Mouse (Mus musculus) ES-E14 (cell line): ENCODE results near the gene Ube2q1.

ENCODE experiments used
- CHD2 ChIP-seq: IDR thresholded peaks from 2 replicates; pipeline ENCODE4 v1.6.1; 2014; ENCODE audit warnings: mild to moderate bottlenecking, low read depth, low read length, inconsistent platforms
- HCFC1 ChIP-seq: IDR thresholded peaks from 2 replicates; pipeline ENCODE4 v1.6.1; 2012; ENCODE audit warnings: low read length, inconsistent platforms, borderline replicate concordance; ENCODE audit not compliant: insufficient read depth
- MAFK ChIP-seq: IDR thresholded peaks from 2 replicates; pipeline ENCODE4 v1.6.1; 2014; ENCODE audit warnings: mild to moderate bottlenecking, low read depth, low read length, inconsistent platforms; ENCODE audit not compliant: insufficient read depth
- ZNF384 ChIP-seq: IDR thresholded peaks from 2 replicates; pipeline ENCODE4 v1.6.1; 2012; ENCODE audit warnings: low read depth, low read length, inconsistent platforms

DNA sequence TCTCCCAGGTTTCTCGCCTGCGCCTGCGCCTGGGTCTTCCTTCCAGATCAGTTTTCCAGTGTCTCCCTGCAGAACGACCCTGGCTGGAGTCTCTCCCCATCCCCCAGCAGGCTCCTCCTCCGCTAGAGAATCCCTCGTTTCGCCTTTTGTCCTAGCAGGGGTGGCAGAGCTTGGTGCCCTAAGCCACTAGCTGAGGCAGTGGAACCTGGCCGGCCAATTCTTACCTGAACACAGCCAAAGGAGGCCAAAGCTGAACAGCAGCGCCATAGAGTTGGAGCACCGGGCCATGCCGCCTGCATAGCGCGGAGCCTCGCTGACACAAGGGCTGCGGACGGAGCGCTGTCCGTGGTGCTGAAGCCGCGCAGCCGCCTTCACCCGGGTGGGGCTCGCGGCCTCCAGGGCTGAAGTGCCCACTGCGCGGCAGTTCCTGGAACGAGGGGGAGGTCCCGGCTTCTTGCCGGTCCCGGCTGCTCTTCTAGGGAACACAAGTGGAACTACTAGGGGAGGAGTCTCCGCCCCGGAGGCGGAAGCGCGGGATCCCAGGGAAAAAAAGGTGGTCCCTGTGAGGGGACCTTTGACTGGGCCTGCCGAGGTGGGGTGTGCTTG is 9.2 kb upstream of the Ube2q1 start, which contains the start of gene Chrnb2:
- TF ChIP-seq CHD2 (no peak), HCFC1 (no peak), ZNF384 (no peak), MAFK (no peak)
